Mouse (Mus musculus) kidney, embryonic 16.5 days (tissue): ENCODE data around the gene Xpo5. TPM values are rescaled to one million over a fixed set of nuclear protein-coding genes. Genes with fewer than 3 reads are reported as not detected.
A peak's percentile ranks its signal among the peaks of the same experiment; 100 is the strongest.

ENCODE experiments used
- ATAC-seq: fragments of 200-750 bp; cut with Nextera tagmentation; 2 replicates; pipeline ENCODE4 v1.8.0; 2017; ENCODE audit warnings: moderate TSS enrichment; ENCODE audit not compliant: low FRiP score, low TSS enrichment
- H3K27ac ChIP-seq: fragments of 300-500 bp; sonication (generic); 2 replicates; pipeline ENCODE4 v1.5.1; 2014; ENCODE audit warnings: low read length
- H3K27me3 ChIP-seq: fragments of 300-500 bp; sonication (generic); 2 replicates; pipeline ENCODE4 v1.6.1; 2014; ENCODE audit warnings: low read length, control low read depth, mixed read lengths; ENCODE audit not compliant: insufficient read depth
- H3K36me3 ChIP-seq: fragments of 300-500 bp; sonication (generic); 2 replicates; pipeline ENCODE4 v1.6.1; 2014; ENCODE audit warnings: low read length, control low read depth, mixed read lengths; ENCODE audit not compliant: insufficient read depth
- H3K4me1 ChIP-seq: fragments of 300-500 bp; sonication (generic); 2 replicates; pipeline ENCODE4 v1.6.1; 2014; ENCODE audit warnings: low read length, control low read depth, mixed read lengths; ENCODE audit not compliant: insufficient read depth
- H3K4me2 ChIP-seq: fragments of 300-500 bp; sonication (generic); replicated peaks from 2 replicates; pipeline ENCODE4 v1.6.1; 2014; ENCODE audit warnings: low read depth, low read length
- H3K4me3 ChIP-seq: fragments of 300-500 bp; sonication (generic); 2 replicates; pipeline ENCODE4 v1.5.1; 2014; ENCODE audit warnings: mild to moderate bottlenecking, low read length
- H3K9ac ChIP-seq: fragments of 300-500 bp; sonication (generic); replicated peaks from 2 replicates; pipeline ENCODE4 v1.6.1; 2014; ENCODE audit warnings: low read length
- H3K9me3 ChIP-seq: fragments of 300-500 bp; sonication (generic); 2 replicates; pipeline ENCODE4 v1.6.1; 2016; ENCODE audit warnings: low read length, control low read depth
- WGBS: fragments of 180-500 bp; shearing (Covaris S2); extraction: QIAGEN DNeasy Blood & Tissue Kit; methylation state at CpG from one replicate; pipeline ENCODE4 v1.1.7; 2014; 5-methylcytosine and 5-hydroxymethylcytosine counted together
- polyA plus RNA-seq: library from polyadenylated mRNA; unstranded; fragments of >200 nt; fragmentation: Nextera tagmentation; extraction: Ambion mirVana; gene quantifications from 2 replicates; pipeline ENCODE4 v1.2.1, GENCODE M21; 2015

Xpo5 gene
- polyA plus RNA-seq, 1 experiment from 2014 or later, result 45.5 TPM

DNA sequence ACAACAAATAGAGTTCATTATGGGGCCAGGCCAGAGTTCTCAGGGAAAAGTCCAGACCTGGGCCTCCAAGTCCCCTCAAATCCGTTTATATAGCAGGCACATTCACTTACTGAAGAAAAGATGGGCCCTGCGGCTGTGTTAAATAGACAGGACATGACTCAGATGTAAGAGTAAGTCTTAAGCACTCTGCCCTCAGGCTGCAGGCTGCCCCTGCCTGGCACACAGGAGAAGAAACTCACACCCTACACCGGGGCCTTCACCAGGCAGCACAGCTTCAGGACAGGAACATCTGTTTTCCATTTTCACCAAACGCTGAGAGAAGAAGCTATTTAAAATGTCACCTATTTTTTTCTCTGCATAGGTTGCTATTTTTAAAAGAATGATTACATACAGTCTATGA is 75.0 kb downstream of the Xpo5 start:
- H3K4me1 ChIP-seq, result peaks cover 13% of the 10 kb centered on the region
- no peak overlapping the region for H3K9ac ChIP-seq
- H3K4me3 ChIP-seq, result no peak overlapping the region
- WGBS, result 81% methylated on average over 4 of the region's 4 CpGs
- no peaks in the 10 kb centered on the region for H3K27me3 ChIP-seq
- ATAC-seq, result no peak
- H3K36me3 ChIP-seq, result peaks cover 18% of the 10 kb centered on the region
- no peaks in the 10 kb centered on the region for H3K9me3 ChIP-seq
- no peak overlapping the region for H3K4me2 ChIP-seq
- no peak overlapping the region for H3K27ac ChIP-seq

DNA sequence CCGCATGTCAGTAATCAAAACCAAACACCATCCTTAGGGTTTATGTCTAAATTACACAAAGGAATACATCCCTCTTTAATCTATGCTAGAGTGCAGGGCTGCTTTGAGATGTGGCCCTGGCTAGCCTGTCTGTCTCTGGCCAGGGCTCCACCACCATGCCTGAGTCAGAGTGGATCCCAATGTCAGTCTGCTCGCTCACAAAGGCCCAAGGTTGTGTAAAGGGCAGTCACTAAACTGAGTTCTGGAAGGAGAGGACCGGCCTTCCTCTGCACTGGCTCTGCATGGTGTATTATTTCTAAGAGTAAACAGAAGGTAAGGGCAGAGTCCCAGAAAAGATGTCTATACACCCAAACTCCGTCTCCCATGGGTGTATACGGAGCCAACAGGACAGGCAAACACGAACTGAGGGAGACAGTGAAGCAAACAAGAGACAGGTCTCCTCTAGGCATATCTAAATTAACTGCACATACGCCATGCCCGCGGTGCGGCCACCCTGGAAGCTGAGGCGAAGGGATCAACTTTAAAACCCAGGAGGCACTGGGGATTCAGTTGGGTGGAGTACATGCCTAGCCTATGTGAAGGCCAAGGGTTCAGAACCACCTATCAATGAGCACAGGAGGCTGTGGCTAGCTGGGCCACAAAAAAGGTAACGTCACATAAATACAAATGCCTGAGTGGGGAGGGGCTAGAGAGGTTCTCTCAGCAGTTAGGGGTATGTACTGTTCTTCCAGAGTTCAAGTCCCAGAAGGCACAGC is 75.6 kb downstream of the Xpo5 start:
- 92% methylated on average over 12 of the region's 12 CpGs for WGBS
- ATAC-seq, result no peak
- Histone ChIP-seq H3K27ac (no peak overlapping the region), H3K4me1 (peaks cover 16% of the 10 kb centered on the region), H3K4me3 (no peak overlapping the region), H3K27me3 (no peaks in the 10 kb centered on the region), H3K4me2 (no peak overlapping the region), H3K9me3 (no peaks in the 10 kb centered on the region), H3K36me3 (peaks cover 18% of the 10 kb centered on the region), H3K9ac (no peak overlapping the region)

DNA sequence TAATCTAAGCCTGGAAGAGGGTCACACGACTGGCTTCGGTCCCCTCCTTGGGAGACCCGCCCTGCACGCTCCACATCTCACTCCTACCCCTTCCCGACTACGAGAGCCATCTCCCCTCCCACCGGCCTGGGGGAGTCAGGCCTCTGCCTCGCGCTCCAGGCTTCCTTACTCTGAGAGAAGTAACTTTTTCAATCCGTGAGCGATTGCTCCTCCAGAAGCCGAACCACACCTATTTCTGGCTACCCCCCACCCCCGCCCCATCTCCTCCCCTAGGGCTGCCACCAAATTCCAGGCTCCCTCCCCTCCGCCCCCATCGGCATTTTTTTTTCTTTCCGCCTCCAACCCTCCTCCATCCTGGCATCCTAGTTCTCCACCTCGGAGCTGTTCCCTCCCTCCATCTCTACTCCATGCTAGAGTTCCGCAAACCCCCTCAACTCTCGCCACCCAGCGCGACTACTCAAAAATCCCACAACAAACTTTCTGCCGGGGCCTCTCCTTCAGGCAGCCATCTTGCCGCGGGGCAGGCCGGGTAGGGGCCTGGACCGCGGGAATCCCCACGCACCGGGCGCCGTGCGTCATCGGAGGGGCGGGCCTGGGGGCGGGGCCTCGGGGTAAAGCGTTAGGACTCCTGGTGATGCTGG is 80.0 kb downstream of the Xpo5 start, which contains the start of gene Tjap1:
Gene Tjap1, minus strand, starts transcription at position 544 of the 641 bp plus-strand sequence.
- under 1% methylated on average over 37 of the region's 37 CpGs for WGBS
- Histone ChIP-seq H3K36me3 (peaks cover 11% of the 10 kb centered on the region), H3K4me2 (peak within 1 kb of the TSS; percentile 81), H3K4me1 (peaks cover 26% of the 10 kb centered on the region), H3K9ac (peak within 1 kb of the TSS; percentile 88), H3K4me3 (peak within 1 kb of the TSS; percentile 79), H3K9me3 (no peaks in the 10 kb centered on the region), H3K27me3 (no peaks in the 10 kb centered on the region), H3K27ac (peak within 1 kb of the TSS; percentile 96)
- peak; percentile 98 for ATAC-seq

DNA sequence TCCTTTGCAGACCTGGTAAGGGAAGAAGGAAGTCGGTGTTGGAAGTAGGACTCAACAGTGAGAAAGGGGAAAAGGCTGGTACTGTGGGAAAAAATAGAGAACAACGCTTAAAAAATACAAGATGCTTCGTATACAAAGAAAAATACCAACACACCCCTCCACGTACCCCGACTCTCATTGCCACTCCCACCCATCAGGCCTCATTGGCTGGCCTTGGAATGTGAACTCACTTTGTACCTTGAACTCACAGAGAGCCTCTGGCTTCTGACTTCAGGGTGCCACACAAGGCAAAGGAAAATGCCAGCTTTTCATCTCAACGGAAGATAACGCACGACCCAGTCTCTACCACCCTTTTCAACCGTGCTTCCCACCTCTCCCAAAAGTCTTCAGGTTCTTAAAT is 80.6 kb downstream of the Xpo5 start:
- Histone ChIP-seq H3K27ac (peak overlapping the region; percentile 96), H3K36me3 (peaks cover 9% of the 10 kb centered on the region), H3K9ac (peak overlapping the region; percentile 88), H3K4me3 (peak overlapping the region; percentile 79), H3K27me3 (no peaks in the 10 kb centered on the region), H3K4me1 (peaks cover 27% of the 10 kb centered on the region), H3K9me3 (no peaks in the 10 kb centered on the region), H3K4me2 (peak overlapping the region; percentile 81)
- peak; percentile 64 for ATAC-seq
- 22% methylated on average over 9 of the region's 9 CpGs for WGBS

DNA sequence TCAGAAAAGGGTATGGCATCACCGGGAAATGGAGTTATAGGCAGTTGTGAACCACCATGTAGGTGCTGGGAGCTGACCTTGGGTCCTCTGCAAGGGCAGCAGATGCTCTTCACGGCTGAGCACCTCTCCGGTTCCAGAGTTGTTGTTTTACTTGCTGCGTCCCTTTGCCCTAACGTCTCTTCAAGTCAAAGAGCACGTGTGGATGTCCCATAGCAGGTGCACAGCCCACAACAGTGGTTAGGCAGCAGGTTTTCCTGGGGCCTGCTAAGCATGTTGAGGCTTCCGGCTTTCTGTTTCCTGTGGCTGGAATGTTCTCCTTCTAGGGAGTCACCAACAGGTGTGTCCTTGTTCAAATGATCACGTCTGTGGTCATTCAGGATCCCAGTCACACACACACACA is 81.3 kb downstream of the Xpo5 start:
- Histone ChIP-seq H3K36me3 (peaks cover 5% of the 10 kb centered on the region; the same call in 1 of the 2 replicates), H3K9me3 (no peaks in the 10 kb centered on the region), H3K4me2 (no peak overlapping the region), H3K4me3 (no peak overlapping the region), H3K4me1 (peaks cover 27% of the 10 kb centered on the region), H3K9ac (no peak overlapping the region), H3K27me3 (no peaks in the 10 kb centered on the region), H3K27ac (no peak overlapping the region)
- no peak for ATAC-seq
- WGBS, result 65% methylated on average over 8 of the region's 8 CpGs

DNA sequence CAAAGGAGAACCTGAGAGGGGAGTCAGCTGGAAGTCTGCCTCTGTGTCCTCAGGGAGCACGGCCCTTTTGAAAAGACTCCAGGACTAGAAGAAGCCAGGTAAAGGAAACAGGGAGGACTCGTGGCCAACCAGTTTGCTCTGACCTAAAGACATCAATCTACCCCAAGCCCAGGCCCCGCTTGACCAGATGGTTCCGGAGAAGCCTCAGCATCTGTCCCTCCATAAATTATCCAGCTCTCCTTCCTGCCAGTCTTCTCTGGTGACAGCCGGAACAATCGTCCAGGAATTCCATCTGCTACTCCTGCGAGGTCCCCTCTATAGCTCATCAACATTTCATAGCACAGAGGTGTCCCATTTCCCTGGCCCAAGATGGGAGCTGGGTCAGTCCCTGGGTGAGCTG is 82.1 kb downstream of the Xpo5 start:
- no peaks in the 10 kb centered on the region for H3K27me3 ChIP-seq
- WGBS, result 21% methylated on average over 7 of the region's 7 CpGs
- H3K9ac ChIP-seq, result no peak overlapping the region
- H3K4me3 ChIP-seq, result no peak overlapping the region
- no peaks in the 10 kb centered on the region; the same call in 1 of the 2 replicates for H3K36me3 ChIP-seq
- no peaks in the 10 kb centered on the region for H3K9me3 ChIP-seq
- no peak overlapping the region for H3K27ac ChIP-seq
- no peak for ATAC-seq
- no peak overlapping the region for H3K4me2 ChIP-seq
- H3K4me1 ChIP-seq, result peaks cover 27% of the 10 kb centered on the region

DNA sequence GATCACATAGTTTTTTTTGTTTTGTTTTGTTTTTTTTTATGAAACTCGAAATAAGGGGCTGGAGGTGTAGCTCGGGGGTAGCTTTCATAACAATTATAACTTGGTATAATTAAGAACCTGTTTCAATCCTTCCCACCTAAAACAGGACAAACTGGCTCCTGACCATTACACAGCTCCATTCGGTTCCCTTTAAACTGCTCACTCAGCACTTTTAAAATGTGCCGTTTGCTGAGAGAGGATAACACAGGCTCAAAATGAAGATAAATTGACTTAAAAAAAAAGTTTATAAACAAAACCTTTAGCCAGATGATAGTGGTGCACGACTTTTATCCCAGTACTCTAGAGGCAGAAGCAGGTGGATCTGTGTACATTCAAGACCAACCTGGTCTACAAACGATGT is 82.8 kb downstream of the Xpo5 start:
- Histone ChIP-seq H3K9me3 (no peaks in the 10 kb centered on the region), H3K36me3 (no peaks in the 10 kb centered on the region; the same call in 1 of the 2 replicates), H3K27me3 (no peaks in the 10 kb centered on the region), H3K9ac (no peak overlapping the region), H3K4me2 (no peak overlapping the region), H3K4me3 (no peak overlapping the region), H3K27ac (no peak overlapping the region), H3K4me1 (peaks cover 27% of the 10 kb centered on the region)
- no peak for ATAC-seq
- 59% methylated on average over 6 of the region's 6 CpGs for WGBS

DNA sequence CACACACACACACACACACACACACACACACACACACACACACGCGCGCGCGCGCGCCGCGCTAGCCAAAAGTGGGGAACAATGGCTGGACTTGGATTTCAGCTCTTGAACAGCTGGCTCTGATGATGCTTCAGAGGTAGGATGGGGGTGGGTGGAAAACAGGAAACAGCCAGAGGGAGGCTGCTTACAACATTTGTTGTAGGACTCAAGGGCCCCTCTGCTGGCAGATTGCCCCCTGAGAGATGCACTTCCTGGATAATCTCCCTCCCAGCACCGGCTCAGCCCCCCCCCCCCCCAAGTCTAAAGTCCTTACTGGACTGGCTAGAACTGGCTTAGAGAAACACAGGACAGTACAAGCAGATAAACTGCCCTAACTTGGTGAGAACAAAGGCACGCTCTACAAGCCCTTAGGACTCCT is 85.1 kb downstream of the Xpo5 start:
- Histone ChIP-seq H3K36me3 (no peaks in the 10 kb centered on the region), H3K9ac (peak overlapping the region; percentile 25; the same call in 1 of the 2 replicates), H3K27me3 (peaks cover 3% of the 10 kb centered on the region; the same call in 1 of the 2 replicates), H3K4me3 (no peak overlapping the region), H3K27ac (peak overlapping the region; percentile 31; the same call in 1 of the 2 replicates), H3K4me1 (peaks cover 14% of the 10 kb centered on the region; the same call in 1 of the 2 replicates), H3K4me2 (no peak overlapping the region), H3K9me3 (no peaks in the 10 kb centered on the region)
- 29% methylated on average over 11 of the region's 11 CpGs for WGBS
- ATAC-seq, result peak; percentile 56; the same call in 1 of the 2 replicates
